Mouse (Mus musculus) T-cell, adult 2 months (primary cell): Measurements from ENCODE around the gene Nrbf2.

Source experiments
- DNase-seq: peaks from one replicate; pipeline ENCODE4 v3.0.0; 2022; ENCODE audit warnings: low spot score

Gene Nrbf2

DNA sequence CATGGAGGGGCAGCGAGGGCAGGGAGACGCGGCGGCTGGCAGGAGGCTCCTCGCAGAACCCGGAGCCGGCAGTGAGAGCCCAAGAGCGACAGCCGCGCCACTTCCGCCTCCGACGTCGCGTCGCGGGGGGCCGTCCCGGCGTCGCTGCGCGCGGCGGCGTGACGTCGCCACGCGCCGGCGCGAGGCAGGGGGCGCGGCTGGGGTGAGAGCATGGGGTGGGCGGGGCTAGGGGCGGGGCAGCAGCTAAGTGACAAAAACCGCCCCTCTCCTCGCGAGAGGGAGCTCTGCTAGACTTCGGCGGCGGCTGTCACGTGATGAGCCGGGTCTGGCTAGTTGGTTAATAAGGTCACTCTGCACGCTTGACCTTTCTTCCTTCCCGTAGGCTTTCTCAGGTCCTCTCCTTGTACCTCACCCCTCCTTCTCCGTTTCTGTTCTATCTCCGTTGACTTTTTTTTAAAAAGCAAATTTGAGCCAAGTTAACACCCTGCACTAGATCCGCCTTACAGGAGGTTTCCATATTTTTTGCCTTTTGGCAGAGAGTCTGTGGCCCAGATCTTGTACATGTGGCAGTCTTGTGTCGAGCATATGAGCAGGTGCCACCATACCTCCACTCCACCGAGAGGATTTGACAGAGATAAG, at the start of gene Nrbf2:
Nrbf2 (minus strand) TSS at position 130 of the 639 bp plus-strand sequence.
- peak; percentile 86 for DNase-seq

DNA sequence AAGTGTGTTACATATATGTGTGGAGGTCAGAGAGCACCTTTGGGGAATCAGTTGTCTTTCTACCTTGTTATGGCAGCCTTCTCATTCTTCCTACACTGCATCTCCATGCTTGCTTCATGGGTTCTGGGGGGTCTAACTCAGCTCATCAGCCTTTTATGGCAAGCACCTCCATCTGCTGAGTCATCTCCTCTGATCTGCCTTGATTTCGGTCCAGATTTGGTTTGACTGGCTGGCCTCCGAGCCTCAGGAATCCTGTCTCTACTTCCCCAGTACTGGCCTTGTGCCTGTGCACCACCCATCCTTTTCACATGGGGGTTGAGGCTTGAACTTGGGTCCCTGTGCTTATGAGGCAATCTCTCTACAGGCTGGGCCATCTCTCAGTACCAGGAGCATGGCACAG, 45.5 kb upstream of the Nrbf2 start:
- no peak for DNase-seq

DNA sequence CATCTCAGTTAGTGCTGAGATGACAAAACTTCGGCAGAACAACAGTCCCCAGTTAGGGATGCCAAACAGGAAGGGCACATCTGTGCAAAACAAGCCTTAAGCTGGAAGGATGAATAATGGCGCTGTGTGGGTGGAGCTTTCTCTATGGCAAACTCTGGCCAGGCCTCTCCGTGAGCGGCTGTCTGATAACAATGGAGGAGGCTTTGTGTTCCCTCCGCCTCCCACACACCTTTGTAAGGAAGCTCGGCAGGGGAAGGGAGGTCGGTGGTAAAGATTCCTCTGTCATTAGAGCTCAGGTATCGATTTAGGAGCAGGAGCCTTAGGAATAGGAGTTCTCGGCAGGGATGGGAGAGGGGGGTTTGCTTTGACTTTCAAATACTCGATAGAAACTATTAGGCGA, 44.6 kb upstream of the Nrbf2 start:
- DNase-seq: no peak

DNA sequence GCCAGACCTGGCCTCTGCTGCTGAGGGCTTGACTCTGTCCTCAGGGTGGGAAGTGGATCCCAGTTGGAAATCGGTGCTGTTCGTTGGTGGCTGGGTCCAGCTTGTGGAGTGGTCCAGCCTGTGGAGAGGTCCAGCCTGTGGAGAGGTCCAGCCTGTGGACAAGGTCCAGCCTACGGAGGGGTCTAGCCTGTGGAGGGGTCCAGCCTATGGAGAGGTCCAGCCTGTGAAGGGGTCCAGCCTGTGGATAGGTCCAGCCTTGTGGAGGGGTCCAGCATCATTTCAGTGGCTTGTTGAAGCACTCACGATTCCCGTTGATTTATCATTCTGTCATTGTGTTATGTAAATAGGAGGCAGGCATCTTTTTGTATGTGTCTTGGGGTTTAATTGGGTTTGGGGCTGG, 43.1 kb upstream of the Nrbf2 start:
- DNase-seq: no peak

DNA sequence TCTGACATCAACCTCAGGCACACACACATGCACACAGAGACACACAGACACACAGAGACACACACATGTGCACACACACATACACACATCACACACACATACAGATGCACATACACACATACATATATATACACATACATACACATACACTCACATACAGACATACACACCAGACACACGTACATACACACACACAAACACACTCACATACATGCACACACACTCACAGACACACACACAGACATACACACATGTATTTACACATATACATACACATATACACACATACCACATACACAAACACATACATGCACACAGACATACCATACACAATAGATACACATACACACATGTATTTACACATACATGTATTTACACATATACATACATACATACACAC, 38.9 kb upstream of the Nrbf2 start:
- no peak for DNase-seq

DNA sequence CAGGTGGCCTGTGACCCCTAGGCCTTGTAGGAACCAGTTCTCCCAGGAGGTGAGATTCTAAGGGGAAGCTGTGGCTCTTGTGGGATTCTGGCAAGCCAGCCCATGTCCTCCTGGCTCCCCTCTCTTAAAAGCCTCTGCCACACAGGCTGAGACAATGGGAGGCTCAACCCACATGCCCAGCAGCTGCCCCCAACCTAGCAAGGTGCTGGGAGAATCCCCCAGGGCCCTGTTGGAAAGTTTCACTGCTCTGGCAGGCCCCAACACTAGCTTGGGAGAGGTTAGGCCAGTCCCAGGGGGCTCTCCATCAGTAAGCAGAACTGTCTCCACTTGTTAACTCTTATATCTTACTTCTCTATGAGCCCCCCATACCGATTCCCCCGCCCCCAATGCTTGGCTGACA, 36.3 kb upstream of the Nrbf2 start:
- DNase-seq: no peak

DNA sequence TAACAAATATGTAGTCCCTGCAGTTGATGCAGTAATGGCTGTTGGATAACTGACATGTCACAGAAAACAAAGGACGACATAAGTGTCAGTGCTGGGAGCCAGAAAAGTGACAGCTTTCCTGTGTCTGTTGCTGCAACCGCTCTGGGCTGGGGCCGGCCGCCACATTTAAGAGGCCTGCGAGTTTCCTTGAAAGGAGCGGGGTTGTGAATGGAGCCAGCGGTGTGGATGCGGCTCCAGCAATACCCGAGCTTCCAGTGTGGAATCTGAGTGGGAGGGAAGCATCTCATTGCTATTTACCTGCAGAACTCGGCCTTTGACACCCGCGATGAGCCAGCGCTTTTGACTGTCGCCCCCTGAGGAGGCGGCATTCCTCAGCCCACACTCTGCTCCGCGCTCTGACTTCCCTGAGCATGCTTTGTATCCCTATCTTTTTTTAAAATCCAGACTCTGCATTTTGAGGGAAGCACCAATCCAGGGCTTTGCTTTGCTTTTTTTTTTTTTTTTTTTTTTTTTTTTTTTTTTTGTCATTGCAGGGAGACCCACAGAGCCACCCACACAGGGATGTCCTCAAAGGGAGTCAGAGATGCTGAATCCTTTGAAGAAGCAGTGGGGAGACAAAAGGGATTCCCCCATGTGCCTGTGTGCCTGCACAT, 35.2 kb upstream of the Nrbf2 start:
- no peak for DNase-seq

- DNase-seq: no peak
Measured at GRCm38 (mm10) chr10:67319016-67319725, 34.1 kb upstream of the Nrbf2 start.

DNA sequence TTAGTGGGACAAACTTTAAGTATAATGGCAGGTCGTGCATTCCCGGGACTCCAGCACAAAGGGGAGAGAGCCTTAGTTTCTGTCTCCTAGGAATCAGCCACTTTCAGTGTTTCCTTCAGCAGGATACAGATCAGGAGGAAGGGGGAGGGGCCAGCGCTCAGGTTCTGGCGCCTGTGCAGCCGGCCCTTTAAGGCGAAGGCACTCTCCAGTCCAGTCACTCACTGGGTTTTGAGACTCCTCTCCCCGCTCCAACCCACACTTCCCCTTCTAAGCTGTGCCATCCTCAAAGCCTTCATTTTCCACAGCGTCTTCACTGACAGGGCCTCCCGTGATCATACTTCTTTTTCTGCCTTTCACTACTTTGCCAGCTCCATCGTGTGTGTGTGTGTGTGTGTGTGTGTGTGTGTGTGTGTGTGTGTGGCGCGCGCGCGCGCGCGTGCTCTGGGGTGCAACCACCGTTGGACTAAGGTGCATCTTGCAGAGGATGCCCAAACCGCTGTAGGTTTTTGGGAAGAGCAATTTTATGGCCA, 32.9 kb upstream of the Nrbf2 start:
- DNase-seq: no peak

DNA sequence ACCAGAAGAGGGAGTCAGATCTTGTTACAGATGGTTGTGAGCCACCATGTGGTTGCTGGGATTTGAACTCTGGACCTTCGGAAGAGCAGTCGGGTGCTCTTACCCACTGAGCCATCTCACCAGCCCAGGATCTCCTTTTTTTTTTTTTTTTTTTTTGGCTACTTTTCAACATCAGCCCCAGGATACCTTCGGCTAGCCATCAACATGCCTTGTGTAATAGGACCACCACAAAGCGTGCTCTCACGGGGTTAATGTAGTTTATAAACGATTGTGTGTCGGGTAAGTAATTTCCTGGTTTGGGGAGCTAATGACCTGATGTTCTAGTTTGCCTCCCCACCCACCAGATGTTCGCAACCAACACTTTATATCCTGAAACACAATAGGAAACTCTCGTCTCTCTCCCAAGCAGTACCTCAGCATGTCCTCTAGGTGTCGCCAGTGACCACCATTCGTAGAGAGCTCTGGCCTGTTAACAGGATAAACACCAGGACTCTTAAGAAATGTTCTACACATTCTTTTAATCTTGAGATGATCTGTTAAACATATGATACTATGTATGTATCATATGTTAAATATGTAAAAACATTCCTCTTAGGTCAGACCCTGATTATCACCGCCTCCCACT, 29.8 kb upstream of the Nrbf2 start:
- peak; percentile 55 for DNase-seq

GRCm38 (mm10) chr10:67312456-67312855, 27.4 kb upstream of the Nrbf2 start:
- no peak for DNase-seq

- DNase-seq: peak; percentile 27
Measured at GRCm38 (mm10) chr10:67311277-67311959, 26.3 kb upstream of the Nrbf2 start.

DNA sequence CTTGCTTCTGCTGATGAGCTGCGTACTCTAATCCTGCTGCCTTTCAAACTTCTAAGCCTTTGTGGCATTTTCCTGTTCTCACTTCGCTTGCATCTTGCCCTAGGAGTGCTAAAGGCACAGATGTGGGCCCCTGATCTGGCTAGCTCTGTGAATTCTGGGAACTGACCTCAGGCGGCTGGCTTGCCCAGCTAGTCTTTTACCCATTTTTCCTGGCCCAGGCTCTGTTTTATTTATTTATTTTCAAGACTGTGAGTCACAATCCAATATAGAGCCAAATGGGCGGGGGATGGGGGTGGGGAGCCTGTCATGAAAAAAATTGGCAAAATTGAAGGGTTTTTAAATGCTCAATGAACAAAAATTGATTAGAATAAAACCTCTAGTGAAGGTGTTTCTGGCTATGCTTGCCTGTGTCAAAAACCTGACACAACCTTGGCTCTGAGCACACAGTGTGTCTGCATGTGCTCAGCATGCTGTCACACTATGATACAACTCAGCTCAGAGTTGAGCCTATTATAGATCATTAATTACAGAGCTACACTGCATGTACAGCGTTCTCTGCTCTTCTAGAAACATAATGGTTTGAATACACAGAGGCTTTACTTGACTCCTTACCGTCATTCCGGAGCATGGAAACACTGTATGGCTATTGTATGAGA, 24.5 kb upstream of the Nrbf2 start:
- no peak for DNase-seq

GRCm38 (mm10) chr10:67302340-67302739, 17.2 kb upstream of the Nrbf2 start:
- no peak for DNase-seq

- DNase-seq: no peak
Measured at GRCm38 (mm10) chr10:67301046-67301445, 15.9 kb upstream of the Nrbf2 start.

- no peak for DNase-seq
Measured at GRCm38 (mm10) chr10:67299285-67299684, 14.2 kb upstream of the Nrbf2 start.

DNA sequence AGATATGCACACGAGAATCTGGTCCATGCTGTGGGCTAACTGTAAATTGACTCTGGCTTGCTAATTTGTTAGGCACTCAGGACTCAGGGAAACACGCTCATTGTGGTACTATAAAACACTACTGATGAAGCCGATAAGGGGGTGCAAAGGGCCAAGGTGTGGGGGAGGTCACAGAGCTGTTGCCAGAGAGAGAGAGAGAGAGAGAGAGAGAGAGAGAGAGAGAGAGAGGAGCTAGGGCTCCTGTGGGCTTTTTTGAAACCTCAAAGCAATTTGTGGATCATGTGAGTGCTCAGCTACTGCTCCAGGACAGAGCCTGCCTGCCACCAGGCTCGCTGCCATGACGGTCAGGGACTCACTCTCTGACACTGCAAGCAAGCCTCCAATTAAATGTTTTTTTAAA, 13.8 kb upstream of the Nrbf2 start:
- DNase-seq: no peak

DNA sequence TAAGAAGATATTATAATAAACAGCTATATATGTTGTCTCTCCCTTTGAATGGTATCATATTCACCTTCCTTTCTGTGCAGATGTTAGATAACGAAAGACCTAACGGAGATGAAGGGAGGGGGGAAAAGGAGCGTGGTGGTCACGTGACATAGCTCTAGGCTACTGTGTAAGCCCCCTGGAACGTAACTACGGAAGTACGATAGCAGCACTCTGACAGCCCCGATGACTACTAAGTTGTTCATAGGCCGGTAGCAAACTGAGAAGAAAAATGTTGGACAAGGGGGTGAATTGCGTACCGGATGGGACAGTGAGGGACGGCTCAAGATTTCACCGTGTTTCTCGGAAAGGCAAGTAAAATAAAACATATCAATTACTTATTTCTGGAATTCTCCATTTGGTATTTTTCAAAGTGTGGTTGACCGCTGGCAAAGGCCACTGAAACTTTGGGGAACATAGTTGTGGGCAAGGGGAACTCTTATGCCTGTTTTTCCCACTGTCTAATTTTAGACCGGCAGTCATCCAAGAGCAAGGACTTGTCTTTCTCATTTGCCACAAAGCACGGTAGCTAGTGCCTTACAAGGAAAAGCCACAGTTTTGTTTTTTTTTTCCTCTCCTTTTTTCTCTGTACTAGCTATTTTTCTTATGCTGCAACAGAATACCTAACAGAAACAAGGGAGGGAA, 12.2 kb upstream of the Nrbf2 start:
- DNase-seq: no peak

DNA sequence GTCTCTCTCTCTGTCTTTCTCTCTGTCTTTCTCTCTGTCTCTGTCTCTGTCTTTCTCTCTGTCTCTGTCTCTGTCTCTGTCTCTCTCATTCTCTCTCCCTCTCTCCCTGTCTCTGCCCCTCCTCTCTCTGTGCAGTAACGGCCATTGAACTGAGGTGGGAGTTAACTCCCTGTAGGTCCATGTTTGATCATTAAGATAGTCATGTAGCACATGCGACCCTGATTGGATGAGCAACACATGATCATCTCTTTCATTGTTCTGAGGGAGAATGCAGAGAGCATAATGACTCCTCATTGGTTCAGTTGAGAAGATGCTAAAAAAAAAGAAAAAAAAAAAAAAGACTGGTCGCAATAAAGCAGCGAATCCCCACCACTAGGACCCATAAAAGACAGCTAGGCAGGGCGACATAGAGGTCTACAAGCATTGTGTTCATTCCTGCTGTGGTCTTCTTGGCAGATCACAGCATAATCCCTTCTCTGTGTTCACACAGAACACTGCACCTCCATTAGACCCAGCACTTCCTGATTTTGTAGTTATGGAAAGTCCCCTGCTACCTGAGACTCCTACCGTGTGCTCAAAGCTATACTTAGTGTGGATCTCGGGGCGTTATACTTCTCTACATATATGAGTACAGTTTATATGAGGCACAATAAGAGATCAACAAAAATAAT, 11.5 kb upstream of the Nrbf2 start:
- no peak for DNase-seq

GRCm38 (mm10) chr10:67295938-67296466, 10.9 kb upstream of the Nrbf2 start:
- no peak for DNase-seq
